Mouse (Mus musculus): ENCODE data around the gene Zbtb3. TPM values are rescaled to one million over a fixed set of nuclear protein-coding genes. Genes with fewer than 3 reads are reported as not detected.

Zbtb3 gene
- total and polyA plus RNA-seq, 2 experiments from 2014 or later, result 1.6 to 3.1 TPM

- Histone ChIP-seq H3K27ac (ENCODE audit: low read depth) (peak overlapping the region; percentile 94), H3K4me2 (ENCODE audit: low read depth, low read length) (peak overlapping the region; percentile 97), H3K4me3 (ENCODE audit: low read depth, low read length) (peak overlapping the region; percentile 59), H3K27me3 (ENCODE audit: control insufficient read depth, insufficient read depth, low read length) (no peaks in the 10 kb centered on the region), H3K4me1 (ENCODE audit: control insufficient read depth, insufficient read depth) (peaks cover 22% of the 10 kb centered on the region), H3K36me3 (replicated peaks; ENCODE audit: control insufficient read depth, insufficient read depth, low read length) (peaks cover 27% of the 10 kb centered on the region), H3K9ac (replicated peaks; ENCODE audit: low read depth, low read length) (peak overlapping the region; percentile 74), H3K9me3 (replicated peaks; ENCODE audit: control insufficient read depth, low read length) (no peaks in the 10 kb centered on the region)
- TF ChIP-seq EP300 (IDR thresholded peaks at IDR 0.05; ENCODE audit: low read depth) (no peak), CTCF (IDR thresholded peaks at IDR 0.05; ENCODE audit: low read depth) (no peak)
- WGBS, result 17% methylated on average over 15 of the region's 15 CpGs
- DNase-seq (ENCODE audit: low spot score), result no peak
- ATAC-seq (ENCODE audit: insufficient read depth, low read depth), result no peak
These were observed 35.8 kb downstream of the Zbtb3 start for GRCm38 (mm10) chr19:8838041-8838730.

GRCm38 (mm10) chr19:8839103-8839907 lies 37.0 kb downstream of the Zbtb3 start, which contains the start of gene Gng3:
TSS of gene Gng3 (minus strand) at chr19:8839194.
- Histone ChIP-seq H3K4me3 (ENCODE audit: low read depth, low read length) (peak within 1 kb of the TSS; percentile 59), H3K4me2 (ENCODE audit: low read depth, low read length) (peak within 1 kb of the TSS; percentile 97), H3K4me1 (ENCODE audit: control insufficient read depth, insufficient read depth) (peaks cover 22% of the 10 kb centered on the region), H3K36me3 (replicated peaks; ENCODE audit: control insufficient read depth, insufficient read depth, low read length) (peaks cover 16% of the 10 kb centered on the region), H3K9me3 (replicated peaks; ENCODE audit: control insufficient read depth, low read length) (no peaks in the 10 kb centered on the region), H3K9ac (replicated peaks; ENCODE audit: low read depth, low read length) (peak within 1 kb of the TSS; percentile 74), H3K27me3 (ENCODE audit: control insufficient read depth, insufficient read depth, low read length) (no peaks in the 10 kb centered on the region), H3K27ac (ENCODE audit: low read depth) (peak within 1 kb of the TSS; percentile 94)
- 65% methylated on average over 11 of the region's 11 CpGs for WGBS
- TF ChIP-seq CTCF (IDR thresholded peaks at IDR 0.05; ENCODE audit: low read depth) (no peak), EP300 (IDR thresholded peaks at IDR 0.05; ENCODE audit: low read depth) (no peak)
- ATAC-seq (ENCODE audit: insufficient read depth, low read depth) (no peak), DNase-seq (ENCODE audit: low spot score) (no peak)

- H3K27me3 ChIP-seq (ENCODE audit: control insufficient read depth, insufficient read depth, low read length), result no peaks in the 10 kb centered on the region
- 26% methylated on average over 29 of the region's 29 CpGs for WGBS
- TF ChIP-seq CTCF (IDR thresholded peaks at IDR 0.05; ENCODE audit: low read depth), result no peak
- TF ChIP-seq EP300 (IDR thresholded peaks at IDR 0.05; ENCODE audit: low read depth), result no peak
- ATAC-seq (ENCODE audit: insufficient read depth, low read depth) (peak; percentile 42), DNase-seq (ENCODE audit: low spot score) (peak; percentile 48)
- H3K9me3 ChIP-seq (replicated peaks; ENCODE audit: control insufficient read depth, low read length), result no peaks in the 10 kb centered on the region
- H3K4me3 ChIP-seq (ENCODE audit: low read depth, low read length), result peak overlapping the region; percentile 47
- peaks cover 10% of the 10 kb centered on the region for H3K36me3 ChIP-seq (replicated peaks; ENCODE audit: control insufficient read depth, insufficient read depth, low read length)
- H3K27ac ChIP-seq (ENCODE audit: low read depth), result no peak overlapping the region
- peak overlapping the region; percentile 49; the same call in 1 of the 2 replicates for H3K9ac ChIP-seq (replicated peaks; ENCODE audit: low read depth, low read length)
- peaks cover 22% of the 10 kb centered on the region for H3K4me1 ChIP-seq (ENCODE audit: control insufficient read depth, insufficient read depth)
- H3K4me2 ChIP-seq (ENCODE audit: low read depth, low read length), result peak overlapping the region; percentile 73
These were observed 37.8 kb downstream of the Zbtb3 start for GRCm38 (mm10) chr19:8839908-8840791.

- Histone ChIP-seq H3K36me3 (replicated peaks; ENCODE audit: control insufficient read depth, insufficient read depth, low read length) (peaks cover 9% of the 10 kb centered on the region), H3K4me1 (ENCODE audit: control insufficient read depth, insufficient read depth) (peaks cover 22% of the 10 kb centered on the region), H3K27me3 (ENCODE audit: control insufficient read depth, insufficient read depth, low read length) (no peaks in the 10 kb centered on the region), H3K4me3 (ENCODE audit: low read depth, low read length) (peak overlapping the region; percentile 47), H3K9ac (replicated peaks; ENCODE audit: low read depth, low read length) (peak overlapping the region; percentile 49; the same call in 1 of the 2 replicates), H3K27ac (ENCODE audit: low read depth) (no peak overlapping the region), H3K9me3 (replicated peaks; ENCODE audit: control insufficient read depth, low read length) (no peaks in the 10 kb centered on the region), H3K4me2 (ENCODE audit: low read depth, low read length) (peak overlapping the region; percentile 73)
- no peak for TF ChIP-seq CTCF (IDR thresholded peaks at IDR 0.05; ENCODE audit: low read depth)
- WGBS, result 93% methylated on average over 7 of the region's 7 CpGs
- DNase-seq (ENCODE audit: low spot score) (no peak), ATAC-seq (ENCODE audit: insufficient read depth, low read depth) (no peak)
These were observed 38.7 kb downstream of the Zbtb3 start for GRCm38 (mm10) chr19:8841012-8841411.

GRCm38 (mm10) chr19:8842961-8843360 lies 40.6 kb downstream of the Zbtb3 start:
- no peak overlapping the region for H3K4me3 ChIP-seq (ENCODE audit: low read depth, low read length)
- 81% methylated on average over 6 of the region's 6 CpGs for WGBS
- no peak overlapping the region for H3K27ac ChIP-seq (ENCODE audit: low read depth)
- H3K36me3 ChIP-seq (replicated peaks; ENCODE audit: control insufficient read depth, insufficient read depth, low read length), result peaks cover 29% of the 10 kb centered on the region
- no peaks in the 10 kb centered on the region for H3K9me3 ChIP-seq (replicated peaks; ENCODE audit: control insufficient read depth, low read length)
- ATAC-seq (ENCODE audit: insufficient read depth, low read depth), result no peak
- TF ChIP-seq CTCF (IDR thresholded peaks at IDR 0.05; ENCODE audit: low read depth) (no peak), EP300 (IDR thresholded peaks at IDR 0.05; ENCODE audit: low read depth) (no peak)
- DNase-seq (ENCODE audit: low spot score), result no peak
- no peak overlapping the region for H3K9ac ChIP-seq (replicated peaks; ENCODE audit: low read depth, low read length)
- no peaks in the 10 kb centered on the region for H3K27me3 ChIP-seq (ENCODE audit: control insufficient read depth, insufficient read depth, low read length)
- no peak overlapping the region for H3K4me2 ChIP-seq (ENCODE audit: low read depth, low read length)
- H3K4me1 ChIP-seq (ENCODE audit: control insufficient read depth, insufficient read depth), result peaks cover 18% of the 10 kb centered on the region

Measured in heart, postnatal 0 days (tissue).